Mouse (Mus musculus): ENCODE measurements around the gene Bmper.

DNA sequence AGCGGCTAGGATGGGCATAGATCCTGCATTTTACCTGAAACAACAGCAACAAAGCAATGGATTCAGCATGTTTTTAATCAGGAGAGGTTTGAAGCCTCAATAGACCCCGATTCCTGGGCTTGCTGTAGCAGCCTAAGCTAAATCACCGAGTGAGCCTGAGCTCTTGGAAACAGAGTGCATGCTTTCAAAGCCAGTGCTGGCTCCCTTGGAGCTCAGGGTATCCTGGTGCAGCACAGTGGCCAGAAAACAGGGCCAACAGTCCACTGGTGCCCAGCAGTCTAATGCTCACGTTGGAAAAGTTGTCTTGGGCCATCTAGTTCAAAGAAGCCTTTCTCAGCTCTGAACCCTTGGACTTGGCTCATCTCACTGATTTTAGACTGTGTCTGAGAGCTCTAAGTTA lies 45.4 kb upstream of the Bmper start:
- TF ChIP-seq POLR2A (IDR thresholded peaks at IDR 0.05; ENCODE audit: extremely low read depth, insufficient read depth, low read length) (no peak), CTCF (IDR thresholded peaks at IDR 0.05; ENCODE audit: low read depth, low read length) (no peak)

All from liver, adult 2 months (tissue).